In genomic region chr13:101368170-101368569, GRCm38 (mm10) we compare ENCODE assay signal across 30 mouse cellular contexts.
"Had no signal": no experiment of that assay in that cellular context is flagged by ENCODE, and none has a peak within 500 bp of the region (broad histone marks: within the 10 kb centered on the region; RNA-seq: fewer than 3 reads in every experiment).

No protein-coding gene starts in this region.

- H3K4me3 ChIP-seq: left cerebral cortex, adult 2 months; limb, embryonic 10.5 days; limb, embryonic 12.5 days; limb, embryonic 13.5 days; limb, embryonic 15.5 days; liver, embryonic 12.5 days; liver, embryonic 13.5 days; liver, embryonic 15.5 days; lung, embryonic 15.5 days; megakaryocyte, embryonic 14.5 days; midbrain, embryonic 10.5 days; midbrain, embryonic 12.5 days; midbrain, embryonic 13.5 days; midbrain, embryonic 15.5 days; myocyte had no signal

- H3K9me3 ChIP-seq: limb, embryonic 10.5 days; limb, embryonic 12.5 days; limb, embryonic 13.5 days; limb, embryonic 15.5 days; liver, embryonic 12.5 days; liver, embryonic 13.5 days; liver, embryonic 15.5 days; lung, embryonic 15.5 days; megakaryocyte, embryonic 14.5 days; midbrain, embryonic 10.5 days; midbrain, embryonic 12.5 days; midbrain, embryonic 13.5 days; midbrain, embryonic 15.5 days had no signal

- DNase-seq: left cerebral cortex, postnatal 4 days; liver; liver, embryonic 13.5 days; liver, postnatal 0 days; lung, adult 18-20 months; lung, adult 2 months; lung, embryonic 14.5 days; lung, postnatal 10 days; lung, postnatal 14 days; lung, postnatal 36 days; lung, postnatal 4 days; midbrain, embryonic 14.5 days had no signal

- H3K36me3 ChIP-seq: limb, embryonic 10.5 days; limb, embryonic 12.5 days; limb, embryonic 13.5 days; limb, embryonic 15.5 days; liver, embryonic 12.5 days; liver, embryonic 13.5 days; liver, embryonic 15.5 days; lung, embryonic 15.5 days; midbrain, embryonic 10.5 days; midbrain, embryonic 12.5 days; midbrain, embryonic 13.5 days; midbrain, embryonic 15.5 days had no signal

- ATAC-seq: liver, embryonic 12.5 days; liver, postnatal 0 days; lung, postnatal 0 days; midbrain, embryonic 13.5 days; midbrain, embryonic 15.5 days; midbrain, embryonic 16.5 days had no signal

- H3K4me1 ChIP-seq: limb, embryonic 10.5 days; limb, embryonic 12.5 days; limb, embryonic 13.5 days; limb, embryonic 15.5 days; liver, embryonic 12.5 days; liver, embryonic 13.5 days; liver, embryonic 15.5 days; lung, embryonic 15.5 days; megakaryocyte, embryonic 14.5 days; midbrain, embryonic 10.5 days; midbrain, embryonic 12.5 days; midbrain, embryonic 13.5 days; midbrain, embryonic 15.5 days had no signal

- H3K9ac ChIP-seq: limb, embryonic 12.5 days; limb, embryonic 13.5 days; limb, embryonic 15.5 days; liver, embryonic 12.5 days; liver, embryonic 13.5 days; liver, embryonic 14.5 days; liver, embryonic 15.5 days; liver, postnatal 0 days; lung, embryonic 14.5 days; lung, embryonic 15.5 days; midbrain, embryonic 12.5 days; midbrain, embryonic 13.5 days; midbrain, embryonic 15.5 days had no signal

- H3K27ac ChIP-seq: left cerebral cortex, adult 2 months; limb, embryonic 10.5 days; limb, embryonic 12.5 days; limb, embryonic 13.5 days; limb, embryonic 15.5 days; liver, embryonic 12.5 days; liver, embryonic 13.5 days; liver, embryonic 14.5 days; liver, embryonic 15.5 days; lung, embryonic 15.5 days; macrophage; midbrain, embryonic 10.5 days; midbrain, embryonic 12.5 days; midbrain, embryonic 13.5 days; midbrain, embryonic 15.5 days had no signal

- H3K27me3 ChIP-seq: limb, embryonic 13.5 days; limb, embryonic 15.5 days; liver, embryonic 12.5 days; liver, embryonic 13.5 days; liver, embryonic 15.5 days; lung, embryonic 15.5 days; midbrain, embryonic 12.5 days; midbrain, embryonic 13.5 days; midbrain, embryonic 15.5 days had no signal
